Mouse (Mus musculus) liver, embryonic 11.5 days (tissue): Measurements from ENCODE around the gene Gucy2c. TPM values are rescaled to one million over a fixed set of nuclear protein-coding genes. Genes with fewer than 3 reads are reported as not detected.

Experiments
- ATAC-seq: fragments of 200-750 bp; cut with Nextera tagmentation; replicated peaks from 2 replicates; pipeline ENCODE4 v1.8.0; 2017; ENCODE audit warnings: moderate number of reproducible peaks, mild to moderate bottlenecking, moderate TSS enrichment, moderate library complexity; ENCODE audit not compliant: low FRiP score
- DNase-seq: peaks from one replicate; pipeline ENCODE4 v3.0.0-alpha.2; 2017; ENCODE audit warnings: low spot score
- H3K27ac ChIP-seq: fragments of 300-500 bp; sonication (generic); 2 replicates; pipeline ENCODE4 v1.5.1; 2014; ENCODE audit warnings: mild to moderate bottlenecking, low read depth, low read length, control low read depth
- H3K27me3 ChIP-seq: fragments of 300-500 bp; sonication (generic); replicated peaks from 2 replicates; pipeline ENCODE4 v1.6.1; 2014; ENCODE audit warnings: low read length, mixed read lengths; ENCODE audit not compliant: control insufficient read depth, insufficient read depth
- H3K36me3 ChIP-seq: fragments of 300-500 bp; sonication (generic); 2 replicates; pipeline ENCODE4 v1.6.1; 2014; ENCODE audit warnings: mild to moderate bottlenecking, low read length, moderate library complexity, mixed read lengths; ENCODE audit not compliant: control insufficient read depth, insufficient read depth
- H3K4me1 ChIP-seq: fragments of 300-500 bp; sonication (generic); replicated peaks from 2 replicates; pipeline ENCODE4 v1.6.1; 2014; ENCODE audit warnings: low read length, mixed read lengths; ENCODE audit not compliant: control insufficient read depth, insufficient read depth
- H3K4me2 ChIP-seq: fragments of 300-500 bp; sonication (generic); 2 replicates; pipeline ENCODE4 v1.6.1; 2014; ENCODE audit warnings: mild to moderate bottlenecking, control low read depth, moderate library complexity
- H3K4me3 ChIP-seq: fragments of 300-500 bp; sonication (generic); 2 replicates; pipeline ENCODE4 v1.5.1; 2014; ENCODE audit warnings: low read depth, low read length, control low read depth
- H3K9ac ChIP-seq: fragments of 300-500 bp; sonication (generic); 2 replicates; pipeline ENCODE4 v1.6.1; 2014; ENCODE audit warnings: low read depth, low read length, control low read depth
- H3K9me3 ChIP-seq: fragments of 300-500 bp; sonication (generic); 2 replicates; pipeline ENCODE4 v1.6.1; 2016; ENCODE audit warnings: low read length, inconsistent platforms, mixed read lengths; ENCODE audit not compliant: control insufficient read depth
- WGBS: fragments of 180-500 bp; shearing (Covaris S2); extraction: QIAGEN DNeasy Blood & Tissue Kit; methylation state at CpG from one replicate; pipeline ENCODE4 v1.1.7; 2014; 5-methylcytosine and 5-hydroxymethylcytosine counted together
- polyA plus RNA-seq: library from polyadenylated mRNA; unstranded; fragments of >200 nt; fragmentation: Nextera tagmentation; extraction: Ambion mirVana; gene quantifications from 2 replicates; pipeline ENCODE4 v1.2.1, GENCODE M21; 2014

Gucy2c gene
- polyA plus RNA-seq, 1 experiment from 2014 or later: not detected

DNA sequence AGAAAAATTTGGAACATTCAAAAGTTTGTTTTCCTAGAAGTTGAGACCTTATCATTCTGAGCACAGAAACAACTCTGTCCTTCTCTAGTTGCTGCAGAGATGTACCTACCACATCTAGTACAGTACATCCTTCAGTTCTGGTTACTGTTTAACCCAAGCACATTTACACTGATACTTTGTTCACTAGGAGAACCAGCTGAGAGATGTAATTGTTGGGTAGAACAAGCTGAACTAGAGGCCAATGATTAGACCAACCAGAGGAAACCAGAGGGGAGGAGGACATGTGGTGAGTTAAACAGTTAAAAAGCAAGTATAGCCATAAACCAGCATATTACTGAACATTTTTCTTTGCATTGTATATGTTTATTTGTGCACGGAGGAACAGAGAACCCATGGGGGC, 5.2 kb downstream of the Gucy2c start:
- H3K4me3 ChIP-seq: no peak overlapping the region
- no peak overlapping the region for H3K9ac ChIP-seq
- H3K27me3 ChIP-seq: no peaks in the 10 kb centered on the region
- WGBS: 80% methylated on average over 1 of the region's 1 CpGs
- H3K4me1 ChIP-seq: no peaks in the 10 kb centered on the region
- H3K9me3 ChIP-seq: no peaks in the 10 kb centered on the region
- H3K4me2 ChIP-seq: no peak overlapping the region
- DNase-seq (no peak), ATAC-seq (no peak)
- no peak overlapping the region for H3K27ac ChIP-seq
- no peaks in the 10 kb centered on the region for H3K36me3 ChIP-seq

DNA sequence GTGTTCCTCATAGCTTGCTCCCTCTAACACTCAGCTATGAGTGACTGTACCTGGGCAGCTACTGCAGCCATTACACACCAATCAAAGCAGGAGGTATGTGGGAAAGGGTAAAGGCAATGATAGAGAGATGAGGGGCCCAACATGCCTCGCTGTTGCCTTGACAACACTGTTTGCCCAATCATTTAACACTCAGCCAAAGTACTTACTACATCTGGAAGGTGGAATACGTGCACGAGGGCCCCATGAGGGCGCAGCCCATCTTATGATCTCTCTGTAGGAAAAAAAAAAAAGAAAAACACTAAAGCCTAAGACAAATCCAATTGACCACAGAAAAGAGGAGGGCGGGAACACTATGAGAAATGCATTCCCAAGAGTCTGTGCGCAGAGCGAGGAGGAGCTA, 11.7 kb downstream of the Gucy2c start:
- WGBS: 76% methylated on average over 7 of the region's 7 CpGs
- H3K27me3 ChIP-seq: no peaks in the 10 kb centered on the region
- ATAC-seq: no peak
- no peak overlapping the region for H3K9ac ChIP-seq
- DNase-seq: no peak
- H3K4me3 ChIP-seq: no peak overlapping the region
- H3K9me3 ChIP-seq: no peaks in the 10 kb centered on the region
- no peak overlapping the region for H3K27ac ChIP-seq
- no peaks in the 10 kb centered on the region for H3K4me1 ChIP-seq
- no peak overlapping the region for H3K4me2 ChIP-seq
- no peaks in the 10 kb centered on the region for H3K36me3 ChIP-seq

DNA sequence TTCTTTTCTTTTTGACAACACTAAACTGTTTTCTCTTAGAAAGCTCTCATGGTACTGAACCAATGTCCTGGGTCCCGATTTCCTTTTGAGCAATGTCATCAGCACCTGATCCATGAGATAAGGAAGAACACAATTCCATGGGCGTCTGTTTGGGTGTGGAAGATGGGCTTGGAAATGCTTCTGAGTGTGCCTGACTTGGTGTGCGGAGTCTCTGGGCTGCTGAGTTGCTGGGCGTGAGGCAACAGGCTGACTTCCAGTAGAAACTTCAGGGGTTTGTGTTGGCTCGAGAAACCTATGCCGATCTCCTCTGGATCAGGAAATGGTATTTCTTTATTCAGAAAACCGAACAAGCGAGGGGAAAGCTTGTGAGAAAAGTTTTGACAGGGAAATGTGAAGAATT, 12.4 kb downstream of the Gucy2c start:
- Histone ChIP-seq H3K4me1 (no peaks in the 10 kb centered on the region), H3K9ac (no peak overlapping the region), H3K27me3 (no peaks in the 10 kb centered on the region), H3K4me3 (no peak overlapping the region), H3K9me3 (no peaks in the 10 kb centered on the region), H3K36me3 (no peaks in the 10 kb centered on the region), H3K4me2 (no peak overlapping the region), H3K27ac (no peak overlapping the region)
- no peak for ATAC-seq
- 77% methylated on average over 8 of the region's 8 CpGs for WGBS
- no peak for DNase-seq

- Histone ChIP-seq H3K27ac (no peak overlapping the region), H3K27me3 (no peaks in the 10 kb centered on the region), H3K9ac (no peak overlapping the region), H3K4me2 (no peak overlapping the region), H3K4me3 (no peak overlapping the region), H3K4me1 (no peaks in the 10 kb centered on the region), H3K9me3 (no peaks in the 10 kb centered on the region), H3K36me3 (no peaks in the 10 kb centered on the region)
- DNase-seq (no peak), ATAC-seq (no peak)
- 52% methylated on average over 1 of the region's 1 CpGs for WGBS
These were observed 17.7 kb downstream of the Gucy2c start for GRCm38 (mm10) chr6:136763912-136764311.

GRCm38 (mm10) chr6:136750567-136750966, 31.0 kb downstream of the Gucy2c start:
- Histone ChIP-seq H3K4me3 (no peak overlapping the region), H3K4me1 (no peaks in the 10 kb centered on the region), H3K36me3 (no peaks in the 10 kb centered on the region), H3K9me3 (no peaks in the 10 kb centered on the region), H3K9ac (no peak overlapping the region), H3K4me2 (no peak overlapping the region), H3K27ac (no peak overlapping the region), H3K27me3 (no peaks in the 10 kb centered on the region)
- 81% methylated on average over 11 of the region's 11 CpGs for WGBS
- DNase-seq (no peak), ATAC-seq (no peak)

- Histone ChIP-seq H3K9ac (no peak overlapping the region), H3K27ac (no peak overlapping the region), H3K4me2 (no peak overlapping the region), H3K4me1 (no peaks in the 10 kb centered on the region), H3K36me3 (no peaks in the 10 kb centered on the region), H3K4me3 (no peak overlapping the region), H3K27me3 (no peaks in the 10 kb centered on the region), H3K9me3 (no peaks in the 10 kb centered on the region)
- ATAC-seq (0 out of 2 replicates have a peak, but pooled peaks have one; percentile 20), DNase-seq (no peak)
- WGBS: 44% methylated on average over 5 of the region's 5 CpGs
These were observed 36.0 kb downstream of the Gucy2c start for GRCm38 (mm10) chr6:136745586-136745985.

- H3K4me2 ChIP-seq: no peak overlapping the region
- 46% methylated on average over 7 of the region's 7 CpGs for WGBS
- H3K36me3 ChIP-seq: no peaks in the 10 kb centered on the region
- no peak overlapping the region for H3K27ac ChIP-seq
- H3K27me3 ChIP-seq: no peaks in the 10 kb centered on the region
- H3K4me1 ChIP-seq: no peaks in the 10 kb centered on the region
- no peak overlapping the region for H3K9ac ChIP-seq
- no peak for DNase-seq
- no peaks in the 10 kb centered on the region for H3K9me3 ChIP-seq
- no peak overlapping the region for H3K4me3 ChIP-seq
- ATAC-seq: no peak
These were observed 37.8 kb downstream of the Gucy2c start for GRCm38 (mm10) chr6:136743729-136744128.

GRCm38 (mm10) chr6:136742352-136743118, 39.0 kb downstream of the Gucy2c start:
- Histone ChIP-seq H3K9me3 (no peaks in the 10 kb centered on the region), H3K27ac (no peak overlapping the region), H3K4me1 (no peaks in the 10 kb centered on the region), H3K9ac (no peak overlapping the region), H3K27me3 (no peaks in the 10 kb centered on the region), H3K4me2 (no peak overlapping the region), H3K4me3 (no peak overlapping the region), H3K36me3 (no peaks in the 10 kb centered on the region)
- DNase-seq (peak; percentile 61), ATAC-seq (peak; percentile 75)
- WGBS: 36% methylated on average over 10 of the region's 10 CpGs

GRCm38 (mm10) chr6:136741281-136741680, 40.3 kb downstream of the Gucy2c start:
- Histone ChIP-seq H3K9ac (no peak overlapping the region), H3K36me3 (no peaks in the 10 kb centered on the region), H3K27me3 (no peaks in the 10 kb centered on the region), H3K4me1 (no peaks in the 10 kb centered on the region), H3K9me3 (no peaks in the 10 kb centered on the region), H3K27ac (no peak overlapping the region), H3K4me2 (no peak overlapping the region), H3K4me3 (no peak overlapping the region)
- ATAC-seq (no peak), DNase-seq (no peak)
- WGBS: 80% methylated on average over 10 of the region's 10 CpGs
